Mouse (Mus musculus): Measurements from ENCODE around the gene Coq10a. TPM values are rescaled to one million over a fixed set of nuclear protein-coding genes. Genes with fewer than 3 reads are reported as not detected.

Coq10a gene
- polyA plus RNA-seq, 1 experiment from 2014 or later, result 50.5 TPM

GRCm38 (mm10) chr10:128391850-128392249 is 23.1 kb upstream of the Coq10a start:
- Histone ChIP-seq H3K4me2 (ENCODE audit: low read length) (no peak overlapping the region), H3K27ac (replicated peaks; ENCODE audit: low read depth, low read length) (no peak overlapping the region), H3K36me3 (ENCODE audit: control insufficient read depth, insufficient read depth, low read length) (peaks cover 92% of the 10 kb centered on the region), H3K27me3 (ENCODE audit: control insufficient read depth, insufficient read depth, low read length) (no peaks in the 10 kb centered on the region), H3K9ac (replicated peaks; ENCODE audit: low read length) (no peak overlapping the region), H3K4me1 (ENCODE audit: control insufficient read depth, insufficient read depth, low read length) (no peaks in the 10 kb centered on the region), H3K4me3 (replicated peaks; ENCODE audit: low read depth, low read length) (no peak overlapping the region), H3K9me3 (ENCODE audit: control insufficient read depth, low read length) (no peaks in the 10 kb centered on the region)
- DNase-seq, result no peak
- 82% methylated on average over 6 of the region's 6 CpGs for WGBS
- ATAC-seq (ENCODE audit: low FRiP score, low TSS enrichment), result no peak

- no peaks in the 10 kb centered on the region for H3K9me3 ChIP-seq (ENCODE audit: control insufficient read depth, low read length)
- H3K4me1 ChIP-seq (ENCODE audit: control insufficient read depth, insufficient read depth, low read length), result no peaks in the 10 kb centered on the region
- no peak for DNase-seq
- no peak overlapping the region for H3K9ac ChIP-seq (replicated peaks; ENCODE audit: low read length)
- H3K4me2 ChIP-seq (ENCODE audit: low read length), result no peak overlapping the region
- peaks cover 95% of the 10 kb centered on the region for H3K36me3 ChIP-seq (ENCODE audit: control insufficient read depth, insufficient read depth, low read length)
- 85% methylated on average over 12 of the region's 12 CpGs for WGBS
- H3K4me3 ChIP-seq (replicated peaks; ENCODE audit: low read depth, low read length), result no peak overlapping the region
- H3K27me3 ChIP-seq (ENCODE audit: control insufficient read depth, insufficient read depth, low read length), result no peaks in the 10 kb centered on the region
- no peak overlapping the region for H3K27ac ChIP-seq (replicated peaks; ENCODE audit: low read depth, low read length)
- no peak for ATAC-seq (ENCODE audit: low FRiP score, low TSS enrichment)
Measured at GRCm38 (mm10) chr10:128390366-128390765, 21.6 kb upstream of the Coq10a start.

- no peak overlapping the region for H3K4me2 ChIP-seq (ENCODE audit: low read length)
- H3K4me3 ChIP-seq (replicated peaks; ENCODE audit: low read depth, low read length), result no peak overlapping the region
- no peak for DNase-seq
- H3K36me3 ChIP-seq (ENCODE audit: control insufficient read depth, insufficient read depth, low read length), result peaks cover 100% of the 10 kb centered on the region
- ATAC-seq (ENCODE audit: low FRiP score, low TSS enrichment), result no peak
- H3K9ac ChIP-seq (replicated peaks; ENCODE audit: low read length), result no peak overlapping the region
- 88% methylated on average over 6 of the region's 6 CpGs for WGBS
- no peaks in the 10 kb centered on the region for H3K27me3 ChIP-seq (ENCODE audit: control insufficient read depth, insufficient read depth, low read length)
- H3K9me3 ChIP-seq (ENCODE audit: control insufficient read depth, low read length), result no peaks in the 10 kb centered on the region
- H3K4me1 ChIP-seq (ENCODE audit: control insufficient read depth, insufficient read depth, low read length), result no peaks in the 10 kb centered on the region
- H3K27ac ChIP-seq (replicated peaks; ENCODE audit: low read depth, low read length), result no peak overlapping the region
Measured at GRCm38 (mm10) chr10:128389570-128389969, 20.8 kb upstream of the Coq10a start.

DNA sequence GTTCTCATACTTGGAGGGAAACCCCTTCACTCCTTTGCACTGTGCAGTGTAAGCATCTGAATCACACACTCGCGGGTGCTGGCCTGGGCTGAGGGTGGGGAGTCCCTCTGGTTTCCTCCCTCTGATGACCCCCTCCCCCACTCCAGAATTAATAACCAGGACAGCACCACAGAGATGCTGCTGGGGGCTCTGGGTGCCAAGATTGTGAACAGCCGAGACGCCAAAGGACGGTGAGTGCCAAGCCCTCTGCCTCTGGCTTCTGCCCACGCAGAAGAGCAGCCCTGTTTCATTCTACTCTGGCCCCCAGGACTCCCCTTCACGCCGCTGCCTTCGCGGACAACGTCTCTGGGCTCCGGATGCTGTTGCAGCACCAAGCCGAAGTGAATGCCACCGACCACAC is 20.1 kb upstream of the Coq10a start:
- Histone ChIP-seq H3K4me3 (replicated peaks; ENCODE audit: low read depth, low read length) (no peak overlapping the region), H3K4me1 (ENCODE audit: control insufficient read depth, insufficient read depth, low read length) (no peaks in the 10 kb centered on the region), H3K27me3 (ENCODE audit: control insufficient read depth, insufficient read depth, low read length) (no peaks in the 10 kb centered on the region), H3K36me3 (ENCODE audit: control insufficient read depth, insufficient read depth, low read length) (peaks cover 100% of the 10 kb centered on the region), H3K9me3 (ENCODE audit: control insufficient read depth, low read length) (no peaks in the 10 kb centered on the region), H3K4me2 (ENCODE audit: low read length) (no peak overlapping the region), H3K27ac (replicated peaks; ENCODE audit: low read depth, low read length) (no peak overlapping the region), H3K9ac (replicated peaks; ENCODE audit: low read length) (no peak overlapping the region)
- DNase-seq, result no peak
- WGBS, result 90% methylated on average over 14 of the region's 14 CpGs
- ATAC-seq (ENCODE audit: low FRiP score, low TSS enrichment), result no peak

- Histone ChIP-seq H3K36me3 (ENCODE audit: control insufficient read depth, insufficient read depth, low read length) (peaks cover 98% of the 10 kb centered on the region), H3K9me3 (ENCODE audit: control insufficient read depth, low read length) (no peaks in the 10 kb centered on the region), H3K9ac (replicated peaks; ENCODE audit: low read length) (no peak overlapping the region), H3K4me1 (ENCODE audit: control insufficient read depth, insufficient read depth, low read length) (no peaks in the 10 kb centered on the region), H3K4me2 (ENCODE audit: low read length) (no peak overlapping the region), H3K27ac (replicated peaks; ENCODE audit: low read depth, low read length) (no peak overlapping the region), H3K27me3 (ENCODE audit: control insufficient read depth, insufficient read depth, low read length) (no peaks in the 10 kb centered on the region), H3K4me3 (replicated peaks; ENCODE audit: low read depth, low read length) (no peak overlapping the region)
- WGBS, result 95% methylated on average over 7 of the region's 7 CpGs
- DNase-seq (no peak), ATAC-seq (ENCODE audit: low FRiP score, low TSS enrichment) (no peak)
Measured at GRCm38 (mm10) chr10:128385902-128386301, 17.1 kb upstream of the Coq10a start.

GRCm38 (mm10) chr10:128382482-128382881 is 13.7 kb upstream of the Coq10a start:
- peaks cover 11% of the 10 kb centered on the region for H3K4me1 ChIP-seq (ENCODE audit: control insufficient read depth, insufficient read depth, low read length)
- ATAC-seq (ENCODE audit: low FRiP score, low TSS enrichment), result no peak
- H3K9me3 ChIP-seq (ENCODE audit: control insufficient read depth, low read length), result no peaks in the 10 kb centered on the region
- DNase-seq, result no peak
- H3K9ac ChIP-seq (replicated peaks; ENCODE audit: low read length), result no peak overlapping the region
- H3K27me3 ChIP-seq (ENCODE audit: control insufficient read depth, insufficient read depth, low read length), result no peaks in the 10 kb centered on the region
- no peak overlapping the region for H3K4me3 ChIP-seq (replicated peaks; ENCODE audit: low read depth, low read length)
- WGBS, result 88% methylated on average over 8 of the region's 8 CpGs
- no peak overlapping the region for H3K4me2 ChIP-seq (ENCODE audit: low read length)
- no peak overlapping the region for H3K27ac ChIP-seq (replicated peaks; ENCODE audit: low read depth, low read length)
- H3K36me3 ChIP-seq (ENCODE audit: control insufficient read depth, insufficient read depth, low read length), result peaks cover 91% of the 10 kb centered on the region

GRCm38 (mm10) chr10:128380565-128380964 is 11.8 kb upstream of the Coq10a start:
- Histone ChIP-seq H3K9ac (replicated peaks; ENCODE audit: low read length) (no peak overlapping the region), H3K27ac (replicated peaks; ENCODE audit: low read depth, low read length) (no peak overlapping the region), H3K9me3 (ENCODE audit: control insufficient read depth, low read length) (no peaks in the 10 kb centered on the region), H3K4me2 (ENCODE audit: low read length) (no peak overlapping the region), H3K4me3 (replicated peaks; ENCODE audit: low read depth, low read length) (no peak overlapping the region), H3K36me3 (ENCODE audit: control insufficient read depth, insufficient read depth, low read length) (peaks cover 71% of the 10 kb centered on the region), H3K27me3 (ENCODE audit: control insufficient read depth, insufficient read depth, low read length) (no peaks in the 10 kb centered on the region), H3K4me1 (ENCODE audit: control insufficient read depth, insufficient read depth, low read length) (peaks cover 15% of the 10 kb centered on the region)
- ATAC-seq (ENCODE audit: low FRiP score, low TSS enrichment), result no peak
- WGBS, result 88% methylated on average over 5 of the region's 5 CpGs
- no peak for DNase-seq

DNA sequence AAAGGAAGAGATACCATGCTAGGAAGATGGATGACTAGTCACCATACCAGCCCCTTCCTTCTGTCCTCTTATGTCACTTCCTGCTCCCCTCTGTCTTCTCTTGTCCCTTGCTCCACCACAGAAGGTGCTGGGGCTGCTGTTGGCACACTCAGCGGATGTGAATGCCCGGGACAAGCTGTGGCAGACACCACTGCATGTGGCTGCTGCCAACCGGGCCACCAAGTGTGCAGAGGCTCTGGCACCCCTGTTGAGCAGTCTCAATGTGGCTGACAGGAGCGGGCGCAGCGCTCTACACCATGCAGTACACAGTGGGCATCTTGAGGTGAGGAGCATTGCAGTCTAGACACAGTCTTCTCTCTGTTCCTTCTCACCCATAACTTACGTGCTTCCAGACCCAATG is 10.5 kb upstream of the Coq10a start:
- Histone ChIP-seq H3K27me3 (ENCODE audit: control insufficient read depth, insufficient read depth, low read length) (no peaks in the 10 kb centered on the region), H3K36me3 (ENCODE audit: control insufficient read depth, insufficient read depth, low read length) (peaks cover 58% of the 10 kb centered on the region), H3K4me1 (ENCODE audit: control insufficient read depth, insufficient read depth, low read length) (peaks cover 15% of the 10 kb centered on the region), H3K27ac (replicated peaks; ENCODE audit: low read depth, low read length) (no peak overlapping the region), H3K9ac (replicated peaks; ENCODE audit: low read length) (no peak overlapping the region; the same call in 1 of the 2 replicates), H3K4me3 (replicated peaks; ENCODE audit: low read depth, low read length) (no peak overlapping the region), H3K9me3 (ENCODE audit: control insufficient read depth, low read length) (no peaks in the 10 kb centered on the region), H3K4me2 (ENCODE audit: low read length) (no peak overlapping the region)
- 99% methylated on average over 7 of the region's 7 CpGs for WGBS
- DNase-seq (no peak), ATAC-seq (ENCODE audit: low FRiP score, low TSS enrichment) (no peak)

- 30% methylated on average over 3 of the region's 3 CpGs for WGBS
- Histone ChIP-seq H3K27me3 (ENCODE audit: control insufficient read depth, insufficient read depth, low read length) (no peaks in the 10 kb centered on the region), H3K4me2 (ENCODE audit: low read length) (peak overlapping the region; percentile 79), H3K4me1 (ENCODE audit: control insufficient read depth, insufficient read depth, low read length) (peaks cover 15% of the 10 kb centered on the region), H3K9ac (replicated peaks; ENCODE audit: low read length) (peak overlapping the region; percentile 99), H3K9me3 (ENCODE audit: control insufficient read depth, low read length) (no peaks in the 10 kb centered on the region), H3K4me3 (replicated peaks; ENCODE audit: low read depth, low read length) (peak overlapping the region; percentile 99), H3K36me3 (ENCODE audit: control insufficient read depth, insufficient read depth, low read length) (peaks cover 50% of the 10 kb centered on the region), H3K27ac (replicated peaks; ENCODE audit: low read depth, low read length) (peak overlapping the region; percentile 96; the same call in 1 of the 2 replicates)
- ATAC-seq (ENCODE audit: low FRiP score, low TSS enrichment) (no peak), DNase-seq (no peak)
Measured at GRCm38 (mm10) chr10:128378462-128378861, 9.7 kb upstream of the Coq10a start.
